Mouse (Mus musculus) spleen, postnatal 36 days (tissue): ENCODE measurements around the gene Gng12.
"Not testable (repeated sequence)": the region's sequence is repeated elsewhere in the genome, so short reads cannot be mapped to it uniquely, and the experiment has no call there.

Experiments
- DNase-seq, 2 experiments: peaks; one replicate each; pipeline ENCODE4 v3.0.0; 2022; ENCODE audit warnings: low spot score in 2 of 2, mixed read lengths in 1 of 2

Gng12 gene

GRCm38 (mm10) chr6:67027438-67028142 is 131.4 kb downstream of the Gng12 start:
- no peak for DNase-seq

GRCm38 (mm10) chr6:67029312-67029950 is 133.2 kb downstream of the Gng12 start:
- DNase-seq: no peak

DNA sequence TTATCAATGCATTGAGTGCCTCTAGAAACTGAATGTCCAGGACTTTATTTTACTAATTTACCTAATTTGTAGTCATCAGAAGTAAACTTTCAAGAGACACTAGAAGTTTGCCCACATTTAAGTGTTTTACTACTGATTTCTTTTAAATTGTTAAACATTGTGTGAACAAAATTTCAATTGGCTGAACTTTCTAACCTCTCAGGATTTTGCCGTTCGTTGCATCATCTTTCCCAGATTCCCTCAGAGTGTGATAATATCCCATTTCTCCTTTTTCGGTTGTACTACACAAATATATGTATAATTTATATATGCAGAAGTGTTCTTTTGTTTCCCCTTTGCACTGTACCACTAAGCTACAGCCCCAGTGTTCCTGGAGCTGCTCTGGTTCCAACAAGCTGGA is 133.8 kb downstream of the Gng12 start:
- DNase-seq: no peak

GRCm38 (mm10) chr6:67030416-67030815 is 134.2 kb downstream of the Gng12 start:
- DNase-seq: no peak

GRCm38 (mm10) chr6:67030846-67031245 is 134.6 kb downstream of the Gng12 start:
- DNase-seq: no peak

DNA sequence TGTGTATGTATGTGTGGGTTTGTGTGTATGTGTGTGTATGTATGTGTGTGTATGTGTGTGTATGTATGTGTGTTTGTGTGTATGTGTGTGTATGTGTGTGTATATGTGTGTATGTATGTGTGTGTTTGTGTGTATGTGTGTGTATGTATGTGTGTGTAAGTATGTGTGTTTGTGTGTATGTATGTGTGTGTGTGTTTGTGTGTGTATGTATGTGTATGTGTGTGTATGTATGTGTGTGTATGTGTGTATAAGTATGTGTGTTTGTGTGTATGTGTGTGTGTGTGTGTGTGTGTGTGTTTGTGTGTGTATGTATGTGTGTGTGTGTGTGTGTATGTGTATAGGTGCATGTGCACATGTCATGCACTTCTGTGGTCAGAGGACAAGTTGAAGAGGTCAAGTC is 136.4 kb downstream of the Gng12 start:
- DNase-seq: not testable (repeated sequence)

DNA sequence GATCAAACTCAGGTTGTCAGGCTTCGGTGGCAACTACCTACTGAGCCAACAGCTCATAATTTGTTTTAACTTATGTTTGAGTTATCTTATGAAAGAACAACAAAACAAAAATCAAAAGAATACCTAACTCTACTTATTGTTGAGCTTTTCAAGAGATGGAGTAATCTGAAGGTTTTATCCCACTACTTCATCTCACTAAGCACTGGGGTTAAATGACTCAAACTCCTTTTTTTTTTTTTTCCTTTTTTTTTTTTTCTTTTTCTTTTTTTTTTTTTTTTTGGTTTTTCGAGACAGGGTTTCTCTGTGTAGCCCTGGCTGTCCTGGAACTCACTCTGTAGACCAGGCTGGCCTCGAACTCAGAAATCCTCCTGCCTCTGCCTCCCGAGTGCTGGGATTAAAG is 136.8 kb downstream of the Gng12 start:
- not testable (repeated sequence) for DNase-seq

DNA sequence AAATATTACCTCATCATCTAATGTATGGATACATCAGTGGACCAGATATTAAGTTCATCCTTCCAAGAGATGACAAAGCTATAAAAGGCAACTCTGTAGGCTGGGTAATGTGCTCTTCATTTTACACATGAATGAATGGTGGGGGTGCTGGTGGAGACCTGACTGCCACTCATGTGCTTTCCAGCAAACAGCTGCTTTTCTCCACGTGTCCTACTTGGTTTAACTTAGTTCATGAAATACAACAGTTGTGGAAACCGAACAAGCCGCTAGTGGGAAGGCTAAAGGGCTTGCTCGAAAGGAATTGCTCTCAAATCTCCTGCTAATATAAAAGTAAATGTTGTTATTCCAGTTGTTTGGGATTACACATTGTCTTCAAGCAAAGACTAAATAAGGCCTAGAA is 137.4 kb downstream of the Gng12 start:
- no peak for DNase-seq

DNA sequence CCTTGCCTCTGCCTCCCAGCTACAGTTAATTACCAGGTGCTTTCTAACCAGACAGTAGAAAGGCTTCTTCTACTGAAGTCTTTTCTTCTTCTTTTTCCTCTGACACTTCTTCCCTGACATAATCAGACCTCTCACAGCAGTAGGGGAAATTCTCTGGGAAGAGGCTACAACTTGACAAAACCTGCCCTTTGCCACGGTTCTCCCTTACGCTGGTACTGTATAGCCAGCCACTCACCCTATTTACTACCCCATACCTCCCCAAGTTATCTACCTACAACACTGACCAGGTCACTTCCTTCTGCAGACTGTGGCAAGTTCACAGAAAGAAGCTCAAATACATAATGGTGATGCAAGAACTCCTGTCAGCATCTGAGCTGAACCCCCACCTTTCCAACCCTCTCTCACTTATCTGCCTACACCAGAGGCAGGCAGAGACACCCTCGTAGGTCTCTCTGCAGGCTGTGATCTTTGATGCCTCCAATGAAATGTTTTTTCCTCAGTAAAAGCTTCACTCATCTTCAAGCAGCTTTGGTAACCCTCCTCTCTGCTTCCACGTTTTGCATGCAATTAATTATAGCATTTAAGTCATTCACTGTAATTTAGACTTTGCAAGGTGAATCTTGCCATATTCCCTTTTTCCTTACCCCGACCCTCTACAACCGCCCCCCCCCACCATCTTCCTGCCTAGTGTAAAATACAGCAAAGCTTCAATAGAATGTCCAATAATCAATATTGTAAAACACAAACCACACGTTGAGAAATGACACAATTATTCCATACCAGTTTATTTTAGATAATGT is 138.3 kb downstream of the Gng12 start:
- DNase-seq: peak; percentile 53 to 73

DNA sequence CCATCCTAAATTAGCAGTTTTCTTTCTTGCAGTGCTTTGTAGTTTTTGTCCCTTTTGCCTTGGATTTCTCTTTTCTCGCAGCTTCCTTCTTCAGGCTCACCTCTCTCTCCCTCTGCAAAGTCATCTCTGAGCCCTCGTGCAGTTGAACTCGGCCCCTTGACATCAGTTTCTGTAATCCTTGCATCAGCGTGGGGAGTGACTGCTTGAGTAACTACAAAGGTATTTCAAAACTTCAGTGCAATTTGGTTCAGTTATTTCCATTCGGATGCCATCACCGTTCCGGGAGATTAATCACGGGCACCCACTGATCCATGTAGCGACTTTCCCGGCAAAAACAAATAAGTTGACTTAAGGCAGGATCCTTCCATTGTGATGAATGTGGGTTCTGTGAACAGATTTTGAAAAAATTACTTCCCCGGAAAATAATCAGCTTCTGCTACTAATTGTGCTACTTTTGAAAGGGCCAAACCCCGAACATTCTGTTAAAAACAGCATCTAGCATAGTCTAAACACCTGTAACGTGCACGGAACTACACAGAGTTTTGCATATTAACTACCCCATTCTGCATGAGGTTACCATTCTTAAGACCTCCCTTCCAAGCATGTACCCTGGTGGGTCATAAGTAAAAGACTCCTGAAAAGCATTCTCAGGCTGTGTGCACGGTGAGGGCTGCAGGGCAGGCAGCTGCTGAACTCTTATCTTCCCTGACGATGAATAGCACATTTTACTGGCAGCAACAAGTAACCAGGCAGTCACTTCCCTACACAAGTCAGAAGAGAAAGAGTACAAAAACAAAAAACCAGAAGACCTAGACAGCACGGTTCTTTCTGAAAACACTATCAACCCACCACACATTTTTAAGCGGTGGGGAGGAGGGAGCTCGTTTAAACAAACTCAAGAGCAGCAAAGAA is 139.4 kb downstream of the Gng12 start:
- DNase-seq: peak; percentile 29 to 50

- peak; percentile 82 to 87 for DNase-seq
Observed at GRCm38 (mm10) chr6:67036356-67036811, 140.2 kb downstream of the Gng12 start.

- DNase-seq: peak; percentile 97 to 98
Observed at GRCm38 (mm10) chr6:67036837-67037628, 140.8 kb downstream of the Gng12 start, which contains the start of gene Gadd45a. TSS of gene Gadd45a (minus strand) at chr6:67037457.

DNA sequence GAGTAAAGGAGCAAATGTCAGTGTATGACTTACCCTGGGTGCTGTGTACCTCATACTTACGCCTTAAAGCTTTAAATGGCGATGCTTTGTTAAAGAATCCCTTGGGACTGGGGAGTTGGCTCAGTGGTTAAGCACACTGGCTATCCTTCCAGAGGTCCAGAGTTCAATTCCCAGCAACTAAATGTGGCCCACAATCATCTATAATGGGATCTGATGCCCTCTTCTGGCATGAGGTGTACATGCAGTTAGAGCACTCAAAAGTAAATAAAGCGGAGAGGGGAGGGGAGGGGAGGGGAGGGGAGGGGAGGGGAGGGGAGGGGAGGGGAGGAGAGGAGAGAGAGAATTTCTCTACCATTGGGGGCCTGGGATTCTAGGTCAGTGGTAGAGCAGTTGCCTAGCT is 142.8 kb downstream of the Gng12 start:
- DNase-seq: no peak

GRCm38 (mm10) chr6:67040904-67041410 is 144.8 kb downstream of the Gng12 start:
- no peak for DNase-seq

DNA sequence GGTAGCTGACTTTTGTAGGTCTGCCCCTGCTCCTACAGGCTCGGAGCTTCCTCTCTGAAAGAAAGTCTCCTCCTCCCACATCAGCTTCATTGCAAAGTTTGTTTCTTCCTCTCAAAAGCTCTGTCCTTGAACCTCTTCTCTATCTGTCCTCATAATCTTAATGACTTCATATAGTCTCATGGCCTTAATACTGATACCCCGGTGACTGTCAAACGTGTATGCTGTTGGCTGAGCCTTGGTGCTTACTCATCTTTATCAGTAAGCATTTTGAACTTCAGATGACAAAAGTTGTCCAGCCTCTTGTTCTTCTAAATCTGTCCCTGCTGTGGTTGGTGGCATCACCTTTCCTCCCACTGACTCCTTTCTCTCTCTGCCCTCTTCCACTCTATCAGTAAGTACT is 149.2 kb downstream of the Gng12 start:
- no peak for DNase-seq

DNA sequence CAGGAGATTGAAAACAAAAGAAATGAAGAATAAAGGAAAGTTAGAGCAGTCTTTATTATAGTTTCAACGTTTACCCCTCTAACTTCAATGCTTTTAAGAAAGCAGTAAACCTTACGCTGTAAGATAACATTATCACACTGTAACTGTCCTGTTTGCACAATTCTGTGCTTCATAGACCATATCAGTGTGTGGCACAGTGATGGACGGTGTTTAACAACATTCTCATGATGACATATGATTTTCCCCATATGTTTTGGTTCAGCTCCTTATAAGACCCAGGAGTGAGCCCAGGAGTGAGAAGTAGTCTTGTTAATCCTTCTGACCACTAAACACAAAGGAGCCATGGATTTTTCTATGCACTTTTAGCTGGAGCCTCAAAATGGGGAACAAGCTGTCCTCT is 150.7 kb downstream of the Gng12 start:
- DNase-seq: no peak

GRCm38 (mm10) chr6:67048052-67048691 is 152.0 kb downstream of the Gng12 start:
- no peak for DNase-seq

- DNase-seq: no peak
Observed at GRCm38 (mm10) chr6:67048880-67049694, 152.9 kb downstream of the Gng12 start.

DNA sequence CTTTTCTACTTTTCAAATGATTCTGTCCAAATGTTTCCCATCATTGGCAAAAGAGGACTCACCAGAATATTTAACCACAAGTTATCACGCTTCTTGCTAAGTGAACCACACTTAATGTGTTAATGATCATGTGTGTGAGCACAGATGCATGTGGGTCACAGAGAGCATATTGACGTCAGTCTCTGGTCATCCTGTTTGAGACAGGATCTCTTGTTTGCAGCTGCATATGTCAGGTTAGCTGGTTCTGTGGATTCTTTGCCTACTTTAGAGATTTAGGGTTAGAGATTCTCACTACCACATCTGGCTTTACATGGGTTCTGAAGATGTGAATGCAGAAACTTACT is 153.5 kb downstream of the Gng12 start:
- no peak for DNase-seq
